Mouse (Mus musculus): Measurements from ENCODE around the gene Pbx3. TPM values are rescaled to one million over a fixed set of nuclear protein-coding genes. Genes with fewer than 3 reads are reported as not detected.

Pbx3 gene
- polyA plus RNA-seq, 1 experiment from 2014 or later = 4.5 TPM

DNA sequence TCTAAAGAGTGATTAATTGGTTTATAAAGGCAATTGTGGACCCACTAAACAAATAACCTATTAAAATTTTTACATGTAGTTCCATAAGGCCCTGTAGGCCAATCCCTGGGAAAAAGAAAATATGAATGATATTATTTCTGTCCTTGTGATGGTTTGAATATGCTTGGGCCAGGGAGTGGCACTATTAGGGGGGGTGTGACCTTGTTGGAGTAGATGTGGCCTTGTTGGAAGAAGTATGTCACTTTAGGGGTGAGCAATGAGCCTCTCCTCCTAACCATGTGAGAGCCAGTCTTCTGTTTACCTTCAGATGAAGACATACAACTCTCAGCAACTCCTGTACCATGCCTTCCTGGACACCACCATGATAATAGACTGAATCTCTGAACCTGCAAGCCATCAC lies 110.9 kb downstream of the Pbx3 start:
- H3K4me3 ChIP-seq (ENCODE audit: low read depth, low read length) = no peak overlapping the region
- H3K36me3 ChIP-seq (ENCODE audit: control insufficient read depth, insufficient read depth) = no peaks in the 10 kb centered on the region
- no peak overlapping the region for H3K4me2 ChIP-seq (ENCODE audit: low read depth, low read length)
- H3K27ac ChIP-seq (ENCODE audit: low read length) = no peak overlapping the region
- no peaks in the 10 kb centered on the region for H3K9me3 ChIP-seq (replicated peaks; ENCODE audit: control insufficient read depth, low read length)
- no peak overlapping the region for H3K9ac ChIP-seq (ENCODE audit: low read depth, low read length)
- H3K27me3 ChIP-seq (ENCODE audit: control insufficient read depth, insufficient read depth, low read depth, low read length) = no peaks in the 10 kb centered on the region
- no peaks in the 10 kb centered on the region for H3K4me1 ChIP-seq (ENCODE audit: control insufficient read depth, low read depth, low read length)
- ATAC-seq (ENCODE audit: low read depth) = no peak

DNA sequence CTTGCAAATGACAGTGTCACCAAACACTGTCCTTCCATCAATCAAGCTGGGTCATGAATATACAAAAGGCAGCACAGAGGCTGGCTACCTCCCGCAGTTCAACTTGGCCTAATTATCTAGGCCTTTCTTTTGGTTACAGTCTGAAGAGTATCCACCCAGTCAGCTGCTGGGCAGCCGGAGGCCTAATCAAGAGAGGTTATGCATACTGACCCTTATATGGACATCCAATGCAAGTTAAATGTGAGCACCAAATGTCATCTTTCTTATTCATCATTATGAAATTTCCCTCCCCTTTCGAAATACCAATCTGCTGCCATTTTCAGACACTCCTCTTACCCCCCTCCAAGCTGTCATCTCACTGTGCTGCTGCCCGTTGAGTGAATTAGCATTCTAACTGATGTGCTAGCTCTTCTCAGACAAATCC lies 112.3 kb downstream of the Pbx3 start:
- Histone ChIP-seq H3K36me3 (ENCODE audit: control insufficient read depth, insufficient read depth) (no peaks in the 10 kb centered on the region), H3K27ac (ENCODE audit: low read length) (no peak overlapping the region), H3K4me2 (ENCODE audit: low read depth, low read length) (no peak overlapping the region), H3K27me3 (ENCODE audit: control insufficient read depth, insufficient read depth, low read depth, low read length) (no peaks in the 10 kb centered on the region), H3K4me1 (ENCODE audit: control insufficient read depth, low read depth, low read length) (no peaks in the 10 kb centered on the region), H3K4me3 (ENCODE audit: low read depth, low read length) (no peak overlapping the region), H3K9me3 (replicated peaks; ENCODE audit: control insufficient read depth, low read length) (no peaks in the 10 kb centered on the region), H3K9ac (ENCODE audit: low read depth, low read length) (no peak overlapping the region)
- 71% methylated on average over 4 of the region's 4 CpGs for WGBS (ENCODE audit: insufficient replicate concordance)
- no peak for ATAC-seq (ENCODE audit: low read depth)

DNA sequence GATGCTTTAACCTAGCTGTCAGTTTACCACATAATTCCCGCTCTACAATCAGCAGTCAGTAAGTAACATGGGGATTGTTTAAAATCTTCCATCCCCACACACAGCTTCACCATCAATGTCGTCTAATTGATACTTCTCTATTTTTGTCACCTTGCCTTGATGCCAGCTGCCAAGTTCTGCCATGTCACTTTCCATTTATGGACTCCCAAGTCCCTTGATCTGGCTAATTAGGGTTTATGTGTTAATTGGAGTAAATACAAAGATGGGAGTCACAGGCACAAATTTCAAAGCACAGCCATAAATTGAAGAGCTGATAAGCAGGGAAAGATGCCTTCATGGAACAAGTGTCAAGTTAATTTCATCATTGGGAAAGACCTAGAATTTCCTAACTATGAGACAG lies 114.7 kb downstream of the Pbx3 start:
- Histone ChIP-seq H3K27ac (ENCODE audit: low read length) (no peak overlapping the region), H3K4me3 (ENCODE audit: low read depth, low read length) (no peak overlapping the region), H3K4me1 (ENCODE audit: control insufficient read depth, low read depth, low read length) (no peaks in the 10 kb centered on the region), H3K9me3 (replicated peaks; ENCODE audit: control insufficient read depth, low read length) (no peaks in the 10 kb centered on the region), H3K36me3 (ENCODE audit: control insufficient read depth, insufficient read depth) (no peaks in the 10 kb centered on the region), H3K27me3 (ENCODE audit: control insufficient read depth, insufficient read depth, low read depth, low read length) (no peaks in the 10 kb centered on the region), H3K9ac (ENCODE audit: low read depth, low read length) (no peak overlapping the region), H3K4me2 (ENCODE audit: low read depth, low read length) (no peak overlapping the region)
- ATAC-seq (ENCODE audit: low read depth) = no peak
- WGBS (ENCODE audit: insufficient replicate concordance) = 65% methylated on average over 2 of the region's 2 CpGs

DNA sequence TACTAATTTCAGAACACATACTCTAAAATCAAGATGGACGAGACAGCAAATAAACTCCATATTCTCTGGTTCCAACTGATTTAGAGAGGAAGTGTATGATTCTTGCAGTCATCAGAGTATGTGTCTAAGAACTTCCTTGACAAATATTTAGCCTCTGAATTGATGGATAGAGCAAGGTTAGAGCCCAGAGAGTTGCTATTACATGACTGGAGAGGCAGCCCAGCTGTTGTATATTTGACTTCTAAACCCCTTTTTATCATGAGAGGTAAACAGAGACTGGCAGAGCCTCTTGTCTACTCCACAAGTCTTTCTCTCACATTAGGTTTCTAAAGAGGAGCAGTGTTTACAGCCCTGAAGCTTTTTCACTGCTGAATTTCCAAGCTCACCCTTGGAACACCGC lies 115.3 kb downstream of the Pbx3 start:
- Histone ChIP-seq H3K27ac (ENCODE audit: low read length) (no peak overlapping the region), H3K36me3 (ENCODE audit: control insufficient read depth, insufficient read depth) (no peaks in the 10 kb centered on the region), H3K4me2 (ENCODE audit: low read depth, low read length) (no peak overlapping the region), H3K9me3 (replicated peaks; ENCODE audit: control insufficient read depth, low read length) (no peaks in the 10 kb centered on the region), H3K4me1 (ENCODE audit: control insufficient read depth, low read depth, low read length) (no peaks in the 10 kb centered on the region), H3K9ac (ENCODE audit: low read depth, low read length) (no peak overlapping the region), H3K27me3 (ENCODE audit: control insufficient read depth, insufficient read depth, low read depth, low read length) (no peaks in the 10 kb centered on the region), H3K4me3 (ENCODE audit: low read depth, low read length) (no peak overlapping the region)
- no peak for ATAC-seq (ENCODE audit: low read depth)
- WGBS (ENCODE audit: insufficient replicate concordance) = 70% methylated on average over 2 of the region's 2 CpGs

DNA sequence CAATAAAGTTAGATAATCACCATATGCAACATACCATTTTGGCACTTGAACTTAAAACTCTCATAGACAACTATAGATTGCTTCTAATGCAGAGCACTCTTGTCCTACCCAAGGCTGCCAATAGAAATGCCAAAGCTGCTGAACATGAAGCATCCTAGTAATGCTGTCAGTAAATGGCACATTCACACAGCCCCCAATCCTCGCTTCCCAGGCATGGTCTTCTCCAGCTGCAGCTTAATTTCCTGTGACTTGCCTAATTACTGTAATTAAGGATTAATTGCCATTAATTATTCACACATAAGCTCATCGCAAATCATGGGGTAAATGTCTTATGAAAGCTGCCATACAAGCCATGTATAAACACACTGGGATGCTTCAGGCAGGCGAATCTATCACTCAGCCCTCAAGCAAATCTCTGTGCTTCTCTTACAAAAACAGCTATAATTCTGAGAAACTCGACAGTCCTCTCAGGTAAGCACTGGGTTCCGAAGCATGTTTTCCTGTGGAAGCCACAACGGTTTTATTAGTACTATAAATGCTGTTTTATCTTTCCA lies 116.9 kb downstream of the Pbx3 start:
- 72% methylated on average over 6 of the region's 6 CpGs for WGBS (ENCODE audit: insufficient replicate concordance)

DNA sequence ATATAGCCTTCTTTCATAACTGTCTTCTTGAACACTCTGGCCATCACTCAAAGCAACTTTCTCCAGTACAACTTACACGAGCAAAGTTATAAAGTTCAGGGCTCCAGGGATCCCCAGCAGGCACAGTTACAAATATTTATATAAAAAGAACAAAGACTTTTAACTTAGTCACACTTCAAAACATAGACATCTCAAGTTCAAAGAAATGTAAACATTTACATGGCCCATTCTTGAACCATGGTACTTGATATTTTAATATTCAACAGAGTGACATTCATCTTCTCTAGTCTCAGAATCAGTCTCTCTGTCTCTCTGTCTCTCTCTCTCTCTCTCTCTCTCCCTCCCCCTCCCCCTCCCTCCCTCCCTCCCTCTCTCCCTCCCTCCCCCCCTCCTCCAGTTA lies 119.3 kb downstream of the Pbx3 start:
- Histone ChIP-seq H3K4me2 (ENCODE audit: low read depth, low read length) (no peak overlapping the region), H3K9me3 (replicated peaks; ENCODE audit: control insufficient read depth, low read length) (no peaks in the 10 kb centered on the region), H3K4me3 (ENCODE audit: low read depth, low read length) (no peak overlapping the region), H3K9ac (ENCODE audit: low read depth, low read length) (no peak overlapping the region), H3K36me3 (ENCODE audit: control insufficient read depth, insufficient read depth) (no peaks in the 10 kb centered on the region), H3K27ac (ENCODE audit: low read length) (no peak overlapping the region), H3K27me3 (ENCODE audit: control insufficient read depth, insufficient read depth, low read depth, low read length) (no peaks in the 10 kb centered on the region), H3K4me1 (ENCODE audit: control insufficient read depth, low read depth, low read length) (no peaks in the 10 kb centered on the region)
- WGBS (ENCODE audit: insufficient replicate concordance) = 45% methylated on average over 1 of the region's 1 CpGs
- ATAC-seq (ENCODE audit: low read depth) = no peak

More for the DNA sequence above, 116.9 kb downstream of the Pbx3 start:
- H3K4me1 ChIP-seq (ENCODE audit: control insufficient read depth, low read depth, low read length) = no peaks in the 10 kb centered on the region
- no peaks in the 10 kb centered on the region for H3K36me3 ChIP-seq (ENCODE audit: control insufficient read depth, insufficient read depth)
- no peak for ATAC-seq (ENCODE audit: low read depth)
- no peaks in the 10 kb centered on the region for H3K9me3 ChIP-seq (replicated peaks; ENCODE audit: control insufficient read depth, low read length)
- no peak overlapping the region for H3K4me3 ChIP-seq (ENCODE audit: low read depth, low read length)
- H3K27me3 ChIP-seq (ENCODE audit: control insufficient read depth, insufficient read depth, low read depth, low read length) = no peaks in the 10 kb centered on the region
- no peak overlapping the region for H3K27ac ChIP-seq (ENCODE audit: low read length)
- H3K9ac ChIP-seq (ENCODE audit: low read depth, low read length) = no peak overlapping the region
- no peak overlapping the region for H3K4me2 ChIP-seq (ENCODE audit: low read depth, low read length)

DNA sequence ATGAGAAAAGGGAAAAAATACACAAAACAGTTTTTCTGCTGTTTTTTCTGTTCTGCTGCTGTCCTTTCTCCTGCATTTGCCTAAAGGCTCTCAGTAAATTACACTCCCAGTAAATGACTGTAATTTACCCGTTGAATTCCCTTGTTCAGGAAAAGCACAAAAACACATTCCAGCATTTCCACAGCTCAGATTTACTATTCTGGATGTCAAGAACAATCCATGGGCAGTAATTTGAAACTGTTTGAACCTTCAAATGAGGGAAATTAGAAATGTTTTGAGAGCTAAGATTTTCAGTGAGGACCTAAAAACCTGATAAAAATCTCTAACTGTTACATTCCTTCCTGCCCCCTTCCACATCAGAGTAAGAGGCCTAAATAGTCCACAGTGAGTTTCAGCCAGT lies 119.8 kb downstream of the Pbx3 start:
- H3K27me3 ChIP-seq (ENCODE audit: control insufficient read depth, insufficient read depth, low read depth, low read length) = no peaks in the 10 kb centered on the region
- H3K4me1 ChIP-seq (ENCODE audit: control insufficient read depth, low read depth, low read length) = no peaks in the 10 kb centered on the region
- no peak overlapping the region for H3K4me3 ChIP-seq (ENCODE audit: low read depth, low read length)
- H3K36me3 ChIP-seq (ENCODE audit: control insufficient read depth, insufficient read depth) = no peaks in the 10 kb centered on the region
- no peak for ATAC-seq (ENCODE audit: low read depth)
- H3K9me3 ChIP-seq (replicated peaks; ENCODE audit: control insufficient read depth, low read length) = no peaks in the 10 kb centered on the region
- H3K9ac ChIP-seq (ENCODE audit: low read depth, low read length) = no peak overlapping the region
- WGBS (ENCODE audit: insufficient replicate concordance) = 39% methylated on average over 1 of the region's 1 CpGs
- no peak overlapping the region for H3K4me2 ChIP-seq (ENCODE audit: low read depth, low read length)
- no peak overlapping the region for H3K27ac ChIP-seq (ENCODE audit: low read length)

DNA sequence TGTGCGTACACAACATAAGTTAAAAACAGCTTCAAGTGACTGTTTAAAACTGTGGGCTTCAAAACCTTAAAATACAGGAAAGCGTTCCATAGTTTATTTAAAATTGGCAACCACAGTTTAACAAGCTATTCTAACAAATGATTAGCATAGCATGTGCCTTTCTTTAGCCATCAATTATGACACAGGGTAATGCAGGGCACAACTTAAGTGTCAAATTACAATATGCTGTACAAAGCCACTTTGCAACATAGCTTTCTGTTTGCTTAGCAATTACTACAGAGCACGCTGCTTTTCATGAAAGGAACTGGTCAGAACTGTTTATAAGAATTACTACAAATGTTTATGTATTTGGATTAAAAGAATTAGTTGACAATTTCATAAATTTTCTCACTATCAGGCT lies 120.7 kb downstream of the Pbx3 start:
- no peak overlapping the region for H3K4me2 ChIP-seq (ENCODE audit: low read depth, low read length)
- WGBS (ENCODE audit: insufficient replicate concordance) = 67% methylated on average over 3 of the region's 3 CpGs
- no peaks in the 10 kb centered on the region for H3K36me3 ChIP-seq (ENCODE audit: control insufficient read depth, insufficient read depth)
- H3K27ac ChIP-seq (ENCODE audit: low read length) = no peak overlapping the region
- no peaks in the 10 kb centered on the region for H3K9me3 ChIP-seq (replicated peaks; ENCODE audit: control insufficient read depth, low read length)
- H3K4me1 ChIP-seq (ENCODE audit: control insufficient read depth, low read depth, low read length) = no peaks in the 10 kb centered on the region
- H3K9ac ChIP-seq (ENCODE audit: low read depth, low read length) = no peak overlapping the region
- H3K4me3 ChIP-seq (ENCODE audit: low read depth, low read length) = no peak overlapping the region
- no peaks in the 10 kb centered on the region for H3K27me3 ChIP-seq (ENCODE audit: control insufficient read depth, insufficient read depth, low read depth, low read length)
- no peak for ATAC-seq (ENCODE audit: low read depth)

DNA sequence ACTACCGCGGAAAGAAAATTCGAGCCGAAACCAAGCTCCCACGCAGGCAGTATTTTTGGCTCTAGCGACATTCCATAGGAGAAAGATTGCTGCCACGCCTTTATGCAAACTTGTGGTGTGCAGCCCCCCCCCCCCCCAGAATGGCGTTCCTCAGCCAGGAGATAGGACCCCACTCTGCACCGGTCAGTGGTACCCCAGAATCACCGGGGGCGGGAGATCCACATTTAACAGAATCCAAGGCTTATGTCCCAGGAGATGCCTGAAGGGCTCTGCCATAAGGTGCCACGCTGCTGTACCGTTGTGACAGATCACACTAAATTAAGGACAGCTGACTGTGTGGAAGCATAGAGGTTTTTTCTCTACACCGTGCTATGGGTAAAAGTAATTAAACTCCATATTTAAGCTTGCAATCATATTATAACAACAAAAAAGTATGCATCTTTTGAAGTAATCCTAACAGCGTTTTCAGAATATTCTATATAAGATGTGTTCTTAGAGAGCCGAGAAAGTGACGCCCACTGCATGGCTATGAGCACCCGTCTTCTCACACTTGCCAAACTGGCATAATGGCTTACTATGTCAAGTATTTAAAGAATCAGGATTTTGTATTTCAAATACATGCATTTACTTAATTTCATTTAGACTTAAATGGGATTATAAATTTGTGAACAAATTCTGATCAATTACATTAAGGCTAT lies 122.8 kb downstream of the Pbx3 start:
- 0 out of 2 replicates have a peak, but pooled peaks have one; percentile 13 for ATAC-seq (ENCODE audit: low read depth)
- WGBS (ENCODE audit: insufficient replicate concordance) = 10% methylated on average over 18 of the region's 18 CpGs

More for the DNA sequence above, 122.8 kb downstream of the Pbx3 start:
- Histone ChIP-seq H3K9ac (ENCODE audit: low read depth, low read length) (peak overlapping the region; percentile 41; the same call in 1 of the 2 replicates), H3K9me3 (replicated peaks; ENCODE audit: control insufficient read depth, low read length) (no peaks in the 10 kb centered on the region), H3K4me1 (ENCODE audit: control insufficient read depth, low read depth, low read length) (no peaks in the 10 kb centered on the region), H3K36me3 (ENCODE audit: control insufficient read depth, insufficient read depth) (no peaks in the 10 kb centered on the region), H3K27ac (ENCODE audit: low read length) (no peak overlapping the region), H3K4me2 (ENCODE audit: low read depth, low read length) (peak overlapping the region; percentile 69), H3K4me3 (ENCODE audit: low read depth, low read length) (peak overlapping the region; percentile 57), H3K27me3 (ENCODE audit: control insufficient read depth, insufficient read depth, low read depth, low read length) (no peaks in the 10 kb centered on the region)

Data from liver, embryonic 16.5 days (tissue).